ENCODE assay signal across 11 mouse cellular contexts in genomic region chr10:84707226-84707625, GRCm38 (mm10). TPM values are rescaled to one million over a fixed set of nuclear protein-coding genes. Genes with fewer than 3 reads are reported as not detected.
A peak's percentile ranks its signal among the peaks of the same experiment; 100 is the strongest.
DNase-seq lines count a peak whose midpoint lies in the region; ATAC-seq and TF ChIP-seq lines count a peak whose summit lies in the region.
"Had no signal": no experiment of that assay in that cellular context is flagged by ENCODE, and none has a peak within 500 bp of the region (broad histone marks: within the 10 kb centered on the region; RNA-seq: fewer than 3 reads in every experiment).

No protein-coding gene starts in this region.

- no peak for ATAC-seq in hindbrain, embryonic 16.5 days
- ATAC-seq in heart, embryonic 15.5 days (replicated peaks; ENCODE audit: insufficient number of reproducible peaks, insufficient read depth, low FRiP score, low read depth): 0 out of 2 replicates have a peak, but pooled peaks have one; percentile 55
- peak; percentile 63; the same call in 1 of the 2 replicates for ATAC-seq in lung, embryonic 14.5 days (ENCODE audit: insufficient read depth)
- ATAC-seq in neural tube, embryonic 14.5 days (ENCODE audit: low read depth): no peak
- ATAC-seq in erythroblast, adult 5-6 weeks (replicated peaks; ENCODE audit: low FRiP score, poor library complexity, severe bottlenecking): no peak

- H3K27ac ChIP-seq in hindbrain, embryonic 10.5 days: peak overlapping the region; percentile 86
- no peak overlapping the region for H3K27ac ChIP-seq in hindbrain, embryonic 16.5 days (ENCODE audit: low read depth, low read length)
- peak overlapping the region; percentile 74 for H3K27ac ChIP-seq in heart, embryonic 15.5 days
- H3K27ac ChIP-seq in lung, embryonic 14.5 days (ENCODE audit: low read depth): peak overlapping the region; percentile 43; the same call in 1 of the 2 replicates
- H3K27ac ChIP-seq in neural tube, embryonic 14.5 days (ENCODE audit: low read depth, low read length): peak overlapping the region; percentile 62; the same call in 1 of the 2 replicates
- H3K27ac ChIP-seq: gastrocnemius, adult 2 months had no signal

- 0 out of 2 replicates have a peak, but pooled peaks cover 7% of the 10 kb centered on the region for H3K27me3 ChIP-seq in hindbrain, embryonic 10.5 days (ENCODE audit: insufficient read depth, poor library complexity, severe bottlenecking)
- H3K27me3 ChIP-seq in hindbrain, embryonic 16.5 days (replicated peaks; ENCODE audit: control insufficient read depth, insufficient read depth, low read length): no peaks in the 10 kb centered on the region
- H3K27me3 ChIP-seq in heart, embryonic 15.5 days: no peaks in the 10 kb centered on the region
- H3K27me3 ChIP-seq in lung, embryonic 14.5 days (ENCODE audit: insufficient read depth, low read length): no peaks in the 10 kb centered on the region
- H3K27me3 ChIP-seq in neural tube, embryonic 14.5 days (ENCODE audit: control insufficient read depth, insufficient read depth, low read length): no peaks in the 10 kb centered on the region

- peaks cover 8% of the 10 kb centered on the region for H3K36me3 ChIP-seq in hindbrain, embryonic 10.5 days
- H3K36me3 ChIP-seq in hindbrain, embryonic 16.5 days (ENCODE audit: control insufficient read depth, insufficient read depth, low read length): no peaks in the 10 kb centered on the region
- H3K36me3 ChIP-seq in heart, embryonic 15.5 days: no peaks in the 10 kb centered on the region; the same call in 1 of the 2 replicates
- peaks cover 10% of the 10 kb centered on the region for H3K36me3 ChIP-seq in lung, embryonic 14.5 days (ENCODE audit: insufficient read depth)
- H3K36me3 ChIP-seq in neural tube, embryonic 14.5 days (ENCODE audit: control insufficient read depth, insufficient read depth, low read length): no peaks in the 10 kb centered on the region

- no peak overlapping the region for H3K4me2 ChIP-seq in hindbrain, embryonic 16.5 days (ENCODE audit: low read length)
- H3K4me2 ChIP-seq in heart, embryonic 15.5 days: no peak overlapping the region
- no peak overlapping the region for H3K4me2 ChIP-seq in lung, embryonic 14.5 days
- H3K4me2 ChIP-seq in neural tube, embryonic 14.5 days (ENCODE audit: low read depth, low read length): no peak overlapping the region

- no peaks in the 10 kb centered on the region for H3K9me3 ChIP-seq in hindbrain, embryonic 10.5 days
- H3K9me3 ChIP-seq in hindbrain, embryonic 16.5 days (ENCODE audit: control insufficient read depth, low read length): no peaks in the 10 kb centered on the region
- no peaks in the 10 kb centered on the region for H3K9me3 ChIP-seq in heart, embryonic 15.5 days (replicated peaks)
- H3K9me3 ChIP-seq in lung, embryonic 14.5 days (ENCODE audit: low read depth, low read length): no peaks in the 10 kb centered on the region
- H3K9me3 ChIP-seq in neural tube, embryonic 14.5 days (ENCODE audit: control insufficient read depth, low read length): no peaks in the 10 kb centered on the region

- H3K9ac ChIP-seq in hindbrain, embryonic 16.5 days (ENCODE audit: low read depth, low read length): no peak overlapping the region
- no peak overlapping the region for H3K9ac ChIP-seq in heart, embryonic 15.5 days
- no peak overlapping the region for H3K9ac ChIP-seq in lung, embryonic 14.5 days
- no peak overlapping the region for H3K9ac ChIP-seq in neural tube, embryonic 14.5 days (replicated peaks; ENCODE audit: low read depth, low read length)

- no peak for DNase-seq in hindbrain, embryonic 10.5 days (ENCODE audit: low spot score)
- DNase-seq in lung, embryonic 14.5 days: peak; percentile 47
- DNase-seq in kidney, postnatal 36 days: no peak
- no peak for DNase-seq in adrenal gland, postnatal 10 days
- DNase-seq: cerebellum, postnatal 25 days; gastrocnemius, adult 2 months; thymus, postnatal 14 days had no signal

- TF ChIP-seq CTCF in lung, embryonic 14.5 days (IDR thresholded peaks at IDR 0.05; ENCODE audit: low read depth): no peak

- WGBS in hindbrain, embryonic 10.5 days: 46% methylated on average over 6 of the region's 6 CpGs
- 26% methylated on average over 6 of the region's 6 CpGs for WGBS in hindbrain, embryonic 16.5 days
- 30% methylated on average over 6 of the region's 6 CpGs for WGBS in heart, embryonic 15.5 days
- 35% methylated on average over 6 of the region's 6 CpGs for WGBS in lung, embryonic 14.5 days
- 14% methylated on average over 6 of the region's 6 CpGs for WGBS in neural tube, embryonic 14.5 days

- H3K4me1 ChIP-seq in hindbrain, embryonic 10.5 days (replicated peaks): peaks cover 65% of the 10 kb centered on the region
- H3K4me1 ChIP-seq in hindbrain, embryonic 16.5 days (ENCODE audit: control insufficient read depth, insufficient read depth, low read depth, low read length): peaks cover 8% of the 10 kb centered on the region
- peaks cover 25% of the 10 kb centered on the region for H3K4me1 ChIP-seq in heart, embryonic 15.5 days (replicated peaks)
- no peaks in the 10 kb centered on the region for H3K4me1 ChIP-seq in lung, embryonic 14.5 days (ENCODE audit: insufficient read depth)
- H3K4me1 ChIP-seq in neural tube, embryonic 14.5 days (ENCODE audit: control insufficient read depth, insufficient read depth, low read length): peaks cover 26% of the 10 kb centered on the region; the same call in 1 of the 2 replicates

- H3K4me3 ChIP-seq in hindbrain, embryonic 10.5 days: no peak overlapping the region
- no peak overlapping the region for H3K4me3 ChIP-seq in hindbrain, embryonic 16.5 days (ENCODE audit: low read length)
- no peak overlapping the region for H3K4me3 ChIP-seq in heart, embryonic 15.5 days
- no peak overlapping the region for H3K4me3 ChIP-seq in lung, embryonic 14.5 days (ENCODE audit: low read depth, low read length)
- H3K4me3 ChIP-seq in neural tube, embryonic 14.5 days (ENCODE audit: low read depth, low read length): no peak overlapping the region
- H3K4me3 ChIP-seq: gastrocnemius, adult 2 months had no signal

RNA-seq across cellular contexts. Expression of gene Rfx4, which starts 48.6 kb away (rescaled TPM):
- 49.2 and 66.6 TPM in 2 replicates for polyA plus RNA-seq in hindbrain, embryonic 10.5 days (2016; fragmentation: Nextera tagmentation; extraction: Ambion mirVana)
- polyA plus RNA-seq in hindbrain, embryonic 16.5 days (2015; fragmentation: Nextera tagmentation; extraction: Ambion mirVana): 16.1 and 22.1 TPM in 2 replicates
- 0.04 TPM in 1 of 2 replicates, not detected in the other for polyA plus RNA-seq in heart, embryonic 15.5 days (2015; fragmentation: Nextera tagmentation; extraction: Ambion mirVana)
- not detected in 2 replicates for polyA plus RNA-seq in lung, embryonic 14.5 days (2014; fragmentation: Nextera tagmentation; extraction: Ambion mirVana)
- 23.2 and 24.5 TPM in 2 replicates for polyA plus RNA-seq in neural tube, embryonic 14.5 days (2014; fragmentation: Nextera tagmentation; extraction: Ambion mirVana)
- 0.77 TPM in 1 of 2 replicates, not detected in the other for total RNA-seq in erythroblast, adult 5-6 weeks (2015; ENCODE audit: low replicate concordance)
- total RNA-seq in erythroblast, adult 5-6 weeks (2017; ENCODE audit: low replicate concordance): not detected in 2 replicates
- under 1 TPM; 0.39 to 0.51 TPM for total RNA-seq in adrenal gland, postnatal 10 days (2021)
- total RNA-seq: gastrocnemius, adult 2 months had no signal

Comparison
In these comparisons a context has a peak if more than half of its experiments do, and no peak if none do; other contexts are left out.
1. ATAC-seq: peak in heart, embryonic 15.5 days (single experiment) and lung, embryonic 14.5 days (single experiment); none in hindbrain, embryonic 16.5 days (single experiment), neural tube, embryonic 14.5 days (single experiment) and erythroblast, adult 5-6 weeks (single experiment).
2. RNA of gene Rfx4, which starts 48.6 kb away (polyA plus RNA-seq): 49.2 to 66.6 TPM in hindbrain, embryonic 10.5 days, 23.2 to 24.5 TPM in neural tube, embryonic 14.5 days and 16.1 to 22.1 TPM in hindbrain, embryonic 16.5 days; 0.04 TPM in heart, embryonic 15.5 days and not detected in lung, embryonic 14.5 days; every median in the first group is over 10 times any median in the second.